ENCODE assay signal across 8 mouse cellular contexts in the genomic region with DNA sequence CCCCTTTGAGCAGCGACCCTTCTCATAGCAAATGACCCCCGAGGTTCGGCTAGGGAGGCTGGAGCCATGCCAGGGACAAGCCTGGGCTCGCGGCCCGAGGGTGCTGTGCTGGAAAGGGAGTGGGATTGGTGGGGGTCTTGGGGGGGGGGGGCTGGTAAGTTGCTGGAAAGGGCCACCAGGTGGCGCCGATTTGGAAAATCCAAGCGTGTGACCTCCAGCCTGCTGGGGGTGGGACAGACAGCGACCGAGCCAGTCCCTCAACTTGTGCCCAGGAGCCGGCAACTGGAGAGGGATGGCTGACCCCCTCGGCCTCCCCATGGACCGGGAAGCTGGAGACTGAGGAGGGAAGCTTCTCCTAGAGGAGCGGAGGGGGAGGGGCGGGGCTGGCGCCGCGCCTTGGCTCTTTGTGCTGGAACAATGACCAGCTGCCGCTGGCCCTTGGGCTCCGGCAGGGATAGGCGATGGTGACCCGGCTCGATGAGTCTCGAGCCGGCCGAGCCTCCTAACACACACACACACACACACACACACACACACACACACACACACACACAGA. TPM values are rescaled to one million over a fixed set of nuclear protein-coding genes. Genes with fewer than 3 reads are reported as not detected.
DNase-seq lines count a peak whose midpoint lies in the region; ATAC-seq lines count a peak whose summit lies in the region.

No protein-coding gene starts in this region.

- H3K4me3 ChIP-seq in hindbrain, embryonic 16.5 days (ENCODE audit: low read length), result peak overlapping the region; percentile 54

- H3K27ac ChIP-seq in hindbrain, embryonic 16.5 days (ENCODE audit: low read depth, low read length), result peak overlapping the region; percentile 96

- peak overlapping the region; percentile 78 for H3K4me2 ChIP-seq in hindbrain, embryonic 16.5 days (ENCODE audit: low read length)

- DNase-seq in Muller cell, postnatal 12 days (ENCODE audit: inconsistent ontology term), result peak; percentile 93
- peak; percentile 89 for DNase-seq in cerebellum, adult 9-10 months
- peak; percentile 84 for DNase-seq in gastrocnemius, adult 18-20 months (ENCODE audit: low spot score)
- DNase-seq in left cerebral cortex, postnatal 10 days (ENCODE audit: extremely low spot score in 1 of 2, low spot score in 2 of 2), result peak; percentile 72 to 92
- peak; percentile 66 to 73 for DNase-seq in right cerebral cortex, postnatal 36 days (ENCODE audit: low spot score in 2 of 2)

- no peaks in the 10 kb centered on the region for H3K27me3 ChIP-seq in hindbrain, embryonic 16.5 days (replicated peaks; ENCODE audit: control insufficient read depth, insufficient read depth, low read length)

- 0% methylated on average over 14 of the region's 27 CpGs for WGBS in hindbrain, embryonic 16.5 days

- H3K9me3 ChIP-seq in hindbrain, embryonic 16.5 days (ENCODE audit: control insufficient read depth, low read length), result no peaks in the 10 kb centered on the region

- ATAC-seq in hindbrain, embryonic 16.5 days, result peak; percentile 60
- peak; percentile 27 for ATAC-seq in megakaryocyte progenitor cell, adult 5-6 weeks (replicated peaks; ENCODE audit: poor library complexity)
- ATAC-seq in megakaryocyte-erythroid progenitor cell, adult 5-6 weeks (replicated peaks; ENCODE audit: low FRiP score, low TSS enrichment, poor library complexity, severe bottlenecking), result no peak

- no peaks in the 10 kb centered on the region for H3K36me3 ChIP-seq in hindbrain, embryonic 16.5 days (ENCODE audit: control insufficient read depth, insufficient read depth, low read length)

- peaks cover 52% of the 10 kb centered on the region for H3K4me1 ChIP-seq in hindbrain, embryonic 16.5 days (ENCODE audit: control insufficient read depth, insufficient read depth, low read depth, low read length)

- intact Hi-C loops in left cerebral cortex, postnatal 10 days (cut with DNase I), result loop anchor here (2.0 kb wide), 1 partner anchor 14 kb away; no protein-coding TSS in a partner anchor

- peak overlapping the region; percentile 78 for H3K9ac ChIP-seq in hindbrain, embryonic 16.5 days (ENCODE audit: low read depth, low read length)

RNA-seq across cellular contexts. Expression of a gene that starts 3.1 kb away (rescaled TPM):
- 10 to 100 TPM; 17.5 to 25.8 TPM for total RNA-seq in gastrocnemius, adult 18-20 months (2021)
- polyA plus RNA-seq in hindbrain, embryonic 16.5 days (2015; fragmentation: Nextera tagmentation; extraction: Ambion mirVana), result 14.8 and 18.7 TPM in 2 replicates
- 10 to 100 TPM; 24.5 to 25.6 TPM for total RNA-seq in left cerebral cortex, postnatal 10 days (2021)
- 4.8 and 5.1 TPM in 2 replicates for total RNA-seq in megakaryocyte progenitor cell, adult 5-6 weeks (2015)
- total RNA-seq in megakaryocyte progenitor cell, adult 5-6 weeks (2017), result 7.7 and 8.6 TPM in 2 replicates
- 9.0 and 10.2 TPM in 2 replicates for total RNA-seq in megakaryocyte-erythroid progenitor cell, adult 5-6 weeks (2014; fragmentation: Nextera tagmentation)
- total RNA-seq in megakaryocyte-erythroid progenitor cell, adult 5-6 weeks (2017), result 7.8 and 7.9 TPM in 2 replicates

RNA-seq across cellular contexts. Expression of a gene that starts 11.1 kb away (rescaled TPM):
- 10 to 100 TPM; 34.2 to 35.3 TPM for total RNA-seq in gastrocnemius, adult 18-20 months (2021)
- 90.1 and 98.4 TPM in 2 replicates for polyA plus RNA-seq in hindbrain, embryonic 16.5 days (2015; fragmentation: Nextera tagmentation; extraction: Ambion mirVana)
- 10 to 100 TPM; 48.1 to 50.1 TPM for total RNA-seq in left cerebral cortex, postnatal 10 days (2021)
- total RNA-seq in megakaryocyte progenitor cell, adult 5-6 weeks (2015), result 44.3 and 44.8 TPM in 2 replicates
- total RNA-seq in megakaryocyte progenitor cell, adult 5-6 weeks (2017), result 25.2 and 30.3 TPM in 2 replicates
- total RNA-seq in megakaryocyte-erythroid progenitor cell, adult 5-6 weeks (2014; fragmentation: Nextera tagmentation), result 32.2 and 48.4 TPM in 2 replicates
- total RNA-seq in megakaryocyte-erythroid progenitor cell, adult 5-6 weeks (2017), result 26.3 and 29.0 TPM in 2 replicates

RNA-seq across cellular contexts. Expression of a gene that starts 11.8 kb away (rescaled TPM):
- 10 to 100 TPM; 17.8 to 20.8 TPM for total RNA-seq in gastrocnemius, adult 18-20 months (2021)
- 12.4 and 15.5 TPM in 2 replicates for polyA plus RNA-seq in hindbrain, embryonic 16.5 days (2015; fragmentation: Nextera tagmentation; extraction: Ambion mirVana)
- 10 to 100 TPM; 11.7 to 12.2 TPM for total RNA-seq in left cerebral cortex, postnatal 10 days (2021)
- total RNA-seq in megakaryocyte progenitor cell, adult 5-6 weeks (2015), result 16.5 and 18.6 TPM in 2 replicates
- 18.4 and 22.4 TPM in 2 replicates for total RNA-seq in megakaryocyte progenitor cell, adult 5-6 weeks (2017)
- total RNA-seq in megakaryocyte-erythroid progenitor cell, adult 5-6 weeks (2014; fragmentation: Nextera tagmentation), result 32.5 and 37.0 TPM in 2 replicates
- total RNA-seq in megakaryocyte-erythroid progenitor cell, adult 5-6 weeks (2017), result 27.1 and 32.6 TPM in 2 replicates

RNA-seq across cellular contexts. Expression of a gene that starts 28.2 kb away (rescaled TPM):
- total RNA-seq in gastrocnemius, adult 18-20 months (2021), result 1 to 10 TPM; 4.7 to 5.4 TPM
- polyA plus RNA-seq in hindbrain, embryonic 16.5 days (2015; fragmentation: Nextera tagmentation; extraction: Ambion mirVana), result 3.0 and 3.2 TPM in 2 replicates
- 1 to 10 TPM; 4.1 to 4.7 TPM for total RNA-seq in left cerebral cortex, postnatal 10 days (2021)
- 0.05 TPM in 1 of 2 replicates, not detected in the other for total RNA-seq in megakaryocyte progenitor cell, adult 5-6 weeks (2015)
- total RNA-seq in megakaryocyte progenitor cell, adult 5-6 weeks (2017), result not detected in 2 replicates
- total RNA-seq in megakaryocyte-erythroid progenitor cell, adult 5-6 weeks (2014; fragmentation: Nextera tagmentation), result not detected in 2 replicates
- not detected in 2 replicates for total RNA-seq in megakaryocyte-erythroid progenitor cell, adult 5-6 weeks (2017)

RNA-seq across cellular contexts. Expression of a gene that starts 28.4 kb away (rescaled TPM):
- total RNA-seq in gastrocnemius, adult 18-20 months (2021), result under 1 TPM; 0.16 to 0.19 TPM
- 18.0 and 18.7 TPM in 2 replicates for polyA plus RNA-seq in hindbrain, embryonic 16.5 days (2015; fragmentation: Nextera tagmentation; extraction: Ambion mirVana)
- 10 to 100 TPM; 59.6 to 62.9 TPM for total RNA-seq in left cerebral cortex, postnatal 10 days (2021)
- 0.15 and 0.30 TPM in 2 replicates for total RNA-seq in megakaryocyte progenitor cell, adult 5-6 weeks (2015)
- 0.03 TPM in 1 of 2 replicates, not detected in the other for total RNA-seq in megakaryocyte progenitor cell, adult 5-6 weeks (2017)
- total RNA-seq in megakaryocyte-erythroid progenitor cell, adult 5-6 weeks (2014; fragmentation: Nextera tagmentation), result 1.4 TPM in 1 of 2 replicates, not detected in the other
- total RNA-seq in megakaryocyte-erythroid progenitor cell, adult 5-6 weeks (2017), result not detected in 2 replicates
